Comparison of ENCODE assay signal across 20 mouse cellular contexts in genomic region chr9:64902866-64903265, GRCm38 (mm10). TPM values are rescaled to one million over a fixed set of nuclear protein-coding genes. Genes with fewer than 3 reads are reported as not detected.
A peak's percentile ranks its signal among the peaks of the same experiment; 100 is the strongest.
DNase-seq lines count a peak whose midpoint lies in the region; ATAC-seq and TF ChIP-seq lines count a peak whose summit lies in the region.
"Had no signal": no experiment of that assay in that cellular context is flagged by ENCODE, and none has a peak within 500 bp of the region (broad histone marks: within the 10 kb centered on the region; RNA-seq: fewer than 3 reads in every experiment).

No protein-coding gene starts in this region.

- peak; percentile 56 for ATAC-seq in frontal cortex, adult (ENCODE audit: low TSS enrichment)
- no peak for ATAC-seq in limb, embryonic 13.5 days (ENCODE audit: low FRiP score, low read depth)
- ATAC-seq: forebrain, embryonic 15.5 days; hindbrain, embryonic 16.5 days; intestine, embryonic 15.5 days had no signal

- H3K36me3 ChIP-seq in limb, embryonic 13.5 days, result peaks cover 19% of the 10 kb centered on the region
- H3K36me3 ChIP-seq: intestine, embryonic 15.5 days had no signal

- 0 out of 2 replicates have a peak overlapping the region, but pooled peaks have one; percentile 13 for H3K9ac ChIP-seq in limb, embryonic 13.5 days
- H3K9ac ChIP-seq: embryonic facial prominence, embryonic 15.5 days; forebrain, embryonic 12.5 days; forebrain, embryonic 15.5 days; heart, embryonic 12.5 days; heart, embryonic 15.5 days; hindbrain, embryonic 12.5 days; intestine, embryonic 15.5 days had no signal

- H3K4me2 ChIP-seq in limb, embryonic 13.5 days (replicated peaks), result no peak overlapping the region
- H3K4me2 ChIP-seq: embryonic facial prominence, embryonic 15.5 days; forebrain, embryonic 12.5 days; forebrain, embryonic 15.5 days; heart, embryonic 12.5 days; heart, embryonic 15.5 days; hindbrain, embryonic 12.5 days; intestine, embryonic 15.5 days had no signal

- H3K27me3 ChIP-seq in limb, embryonic 13.5 days, result no peaks in the 10 kb centered on the region
- H3K27me3 ChIP-seq: CH12.LX; embryonic facial prominence, embryonic 15.5 days; forebrain, embryonic 12.5 days; forebrain, embryonic 15.5 days; heart, embryonic 12.5 days; heart, embryonic 15.5 days; hindbrain, embryonic 12.5 days; intestine, embryonic 15.5 days had no signal

- H3K27ac ChIP-seq in layer of hippocampus, adult 2 months, result peak overlapping the region; percentile 4; the same call in 1 of the 2 replicates
- H3K27ac ChIP-seq in limb, embryonic 13.5 days, result no peak overlapping the region
- H3K27ac ChIP-seq: embryonic facial prominence, embryonic 15.5 days; forebrain, embryonic 12.5 days; forebrain, embryonic 15.5 days; gastrocnemius, adult 2 months; heart, embryonic 15.5 days; hindbrain, embryonic 12.5 days; intestine, embryonic 15.5 days had no signal

- no peaks in the 10 kb centered on the region for H3K4me1 ChIP-seq in limb, embryonic 13.5 days
- H3K4me1 ChIP-seq: embryonic facial prominence, embryonic 15.5 days; forebrain, embryonic 12.5 days; forebrain, embryonic 15.5 days; heart, embryonic 15.5 days; hindbrain, embryonic 12.5 days; intestine, embryonic 15.5 days had no signal

- no peak overlapping the region for H3K4me3 ChIP-seq in layer of hippocampus, adult 2 months
- H3K4me3 ChIP-seq in limb, embryonic 13.5 days, result no peak overlapping the region
- H3K4me3 ChIP-seq: embryonic facial prominence, embryonic 15.5 days; forebrain, embryonic 12.5 days; forebrain, embryonic 15.5 days; gastrocnemius, adult 2 months; heart, embryonic 12.5 days; heart, embryonic 15.5 days; hindbrain, embryonic 12.5 days; intestine, embryonic 15.5 days had no signal

- no peak for TF ChIP-seq CTCF in layer of hippocampus, adult 2 months (conservative IDR thresholded peaks at IDR 0.05)

- WGBS in limb, embryonic 13.5 days, result 40% methylated on average over 4 of the region's 4 CpGs

- no peaks in the 10 kb centered on the region for H3K9me3 ChIP-seq in limb, embryonic 13.5 days
- H3K9me3 ChIP-seq: embryonic facial prominence, embryonic 15.5 days; forebrain, embryonic 12.5 days; forebrain, embryonic 15.5 days; G1E; heart, embryonic 12.5 days; heart, embryonic 15.5 days; hindbrain, embryonic 12.5 days; intestine, embryonic 15.5 days had no signal

- DNase-seq in frontal cortex, postnatal 25 days (ENCODE audit: low spot score in 2 of 2), result no peak
- no peak for DNase-seq in layer of hippocampus, adult 2 months (ENCODE audit: low spot score in 2 of 2)
- DNase-seq in layer of hippocampus, adult 11-12 months (ENCODE audit: low spot score), result no peak
- no peak for DNase-seq in spleen, adult 12 weeks (ENCODE audit: low spot score)
- DNase-seq in left cerebral cortex, postnatal 14 days (ENCODE audit: low spot score in 2 of 2), result no peak

- intact Hi-C loops in left cerebral cortex, postnatal 14 days (cut with DNase I), result loop anchor here (2.0 to 10.0 kb wide), 2 partner anchors 58 to 118 kb away; partner anchors contain the start of gene Ints14

RNA-seq across cellular contexts. Expression of gene Slc24a1, which starts 48.5 kb away (rescaled TPM):
- under 1 TPM in 1 of 2 experiments, not detected in 1; 0.10 TPM for total RNA-seq in layer of hippocampus, adult 2 months (2021)
- 0.06 TPM in 1 of 2 replicates, not detected in the other for polyA plus RNA-seq in limb, embryonic 13.5 days (2015; fragmentation: Nextera tagmentation; extraction: Ambion mirVana)
- under 1 TPM; 0.15 to 0.26 TPM for total RNA-seq in left cerebral cortex, postnatal 14 days (2021)
- total RNA-seq: adrenal gland, adult 2 months; gastrocnemius, adult 2 months had no signal
- polyA plus RNA-seq: adrenal gland, adult 2 months; embryonic facial prominence, embryonic 11.5 days; G1E had no signal

RNA-seq across cellular contexts. Expression of gene Ints14, which starts 57.8 kb away (rescaled TPM):
- 10 to 100 TPM; 19.9 to 20.2 TPM for total RNA-seq in layer of hippocampus, adult 2 months (2021)
- polyA plus RNA-seq in limb, embryonic 13.5 days (2015; fragmentation: Nextera tagmentation; extraction: Ambion mirVana), result 52.4 and 54.9 TPM in 2 replicates
- 10 to 100 TPM; 21.5 to 21.8 TPM for total RNA-seq in left cerebral cortex, postnatal 14 days (2021)
